17 mouse cellular contexts compared by ENCODE assay signal in the genomic region with DNA sequence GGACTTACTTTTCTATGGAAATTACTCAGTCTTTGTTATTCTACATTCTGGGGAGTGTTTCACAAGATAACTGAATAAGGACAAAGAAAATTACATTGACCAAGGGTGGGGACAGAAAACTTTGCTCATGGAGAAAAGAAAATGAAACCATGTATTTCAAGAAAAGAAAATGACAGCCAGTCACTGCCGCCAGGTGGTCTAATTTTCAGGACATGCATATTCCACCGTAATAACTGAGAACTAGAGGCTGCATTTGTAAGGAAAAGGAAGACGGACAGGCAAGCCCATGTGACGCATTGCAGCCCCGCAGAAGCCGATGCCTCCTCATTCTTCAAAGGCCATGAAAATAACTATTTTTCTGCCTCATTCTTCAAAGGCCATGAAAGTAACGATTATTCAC.
"Had no signal": no experiment of that assay in that cellular context is flagged by ENCODE, and none has a peak within 500 bp of the region (broad histone marks: within the 10 kb centered on the region; RNA-seq: fewer than 3 reads in every experiment).

No protein-coding gene starts in this region.

- H3K9me3 ChIP-seq: liver, embryonic 13.5 days; midbrain, embryonic 12.5 days had no signal

- DNase-seq: kidney, adult 2 months; kidney, postnatal 25 days; layer of hippocampus, adult 9-11 months; liver, embryonic 13.5 days; lung, adult 2 months; lung, postnatal 14 days; right cerebral cortex, postnatal 14 days; right cerebral cortex, postnatal 4 days; thymus, adult 2 months; thymus, postnatal 14 days; thymus, postnatal 4 days had no signal

- H3K27me3 ChIP-seq: liver, embryonic 13.5 days; megakaryocyte, embryonic 14.5 days had no signal

- H3K9ac ChIP-seq: liver, embryonic 13.5 days; midbrain, embryonic 12.5 days had no signal

- H3K36me3 ChIP-seq: liver, embryonic 13.5 days; midbrain, embryonic 12.5 days had no signal

- H3K4me2 ChIP-seq: liver, embryonic 13.5 days; midbrain, embryonic 12.5 days had no signal

- H3K4me3 ChIP-seq: layer of hippocampus, adult 2 months; liver, embryonic 13.5 days; megakaryocyte, embryonic 14.5 days; midbrain, embryonic 12.5 days had no signal

- H3K27ac ChIP-seq: kidney, postnatal 0 days; layer of hippocampus, adult 2 months; liver, embryonic 13.5 days; macrophage; midbrain, embryonic 12.5 days; stomach, postnatal 0 days had no signal
